Mouse (Mus musculus) forebrain, embryonic 14.5 days (tissue): Measurements from ENCODE around the gene Nanos3. TPM values are rescaled to one million over a fixed set of nuclear protein-coding genes. Genes with fewer than 3 reads are reported as not detected.
A peak's percentile ranks its signal among the peaks of the same experiment; 100 is the strongest.

Experiments
- ATAC-seq: fragments of 200-750 bp; cut with Nextera tagmentation; 2 replicates; pipeline ENCODE4 v1.8.0; 2017; ENCODE audit warnings: mild to moderate bottlenecking, moderate library complexity
- DNase-seq: peaks from one replicate; pipeline ENCODE4 v3.0.0-alpha.2; 2015; ENCODE audit warnings: low spot score
- H3K27ac ChIP-seq: fragments of 300-500 bp; sonication (generic); 2 replicates; pipeline ENCODE4 v1.5.1; 2014; ENCODE audit warnings: low read depth, mild to moderate bottlenecking, control low read depth, low read length, moderate library complexity
- H3K27me3 ChIP-seq: fragments of 300-500 bp; sonication (generic); replicated peaks from 2 replicates; pipeline ENCODE4 v1.6.1; 2014; ENCODE audit warnings: low read length, control low read depth, mixed read lengths; ENCODE audit not compliant: control insufficient read depth, insufficient read depth
- H3K36me3 ChIP-seq: fragments of 300-500 bp; sonication (generic); 2 replicates; pipeline ENCODE4 v1.6.1; 2014; ENCODE audit warnings: low read length, control low read depth; ENCODE audit not compliant: control insufficient read depth, insufficient read depth
- H3K4me1 ChIP-seq: fragments of 300-500 bp; sonication (generic); 2 replicates; pipeline ENCODE4 v1.6.1; 2014; ENCODE audit warnings: antibody characterized with exemption, low read length, control low read depth; ENCODE audit not compliant: control insufficient read depth, insufficient read depth
- H3K4me2 ChIP-seq: fragments of 300-500 bp; sonication (generic); 2 replicates; pipeline ENCODE4 v1.6.1; 2014; ENCODE audit warnings: mild to moderate bottlenecking, control low read depth, low read length
- H3K4me3 ChIP-seq: fragments of 300-500 bp; sonication (generic); 2 replicates; pipeline ENCODE4 v1.5.1; 2014; ENCODE audit warnings: low read depth, low read length, control low read depth
- H3K9ac ChIP-seq: fragments of 300-500 bp; sonication (generic); 2 replicates; pipeline ENCODE4 v1.6.1; 2014; ENCODE audit warnings: mild to moderate bottlenecking, low read length, control low read depth, moderate library complexity
- H3K9me3 ChIP-seq: fragments of 300-500 bp; sonication (generic); replicated peaks from 2 replicates; pipeline ENCODE4 v1.6.1; 2016; ENCODE audit warnings: low read length, control low read depth, mixed read lengths; ENCODE audit not compliant: control insufficient read depth
- WGBS: fragments of 180-500 bp; shearing (Covaris S2); extraction: QIAGEN DNeasy Blood & Tissue Kit; methylation state at CpG from one replicate; pipeline ENCODE4 v1.1.7; 2014; 5-methylcytosine and 5-hydroxymethylcytosine counted together
- polyA plus RNA-seq: library from polyadenylated mRNA; unstranded; fragments of >200 nt; fragmentation: Nextera tagmentation; extraction: Ambion mirVana; gene quantifications from 2 replicates; pipeline ENCODE4 v1.2.1, GENCODE M21; 2014

Gene Nanos3
- polyA plus RNA-seq, 1 experiment from 2014 or later: 8.3 TPM

DNA sequence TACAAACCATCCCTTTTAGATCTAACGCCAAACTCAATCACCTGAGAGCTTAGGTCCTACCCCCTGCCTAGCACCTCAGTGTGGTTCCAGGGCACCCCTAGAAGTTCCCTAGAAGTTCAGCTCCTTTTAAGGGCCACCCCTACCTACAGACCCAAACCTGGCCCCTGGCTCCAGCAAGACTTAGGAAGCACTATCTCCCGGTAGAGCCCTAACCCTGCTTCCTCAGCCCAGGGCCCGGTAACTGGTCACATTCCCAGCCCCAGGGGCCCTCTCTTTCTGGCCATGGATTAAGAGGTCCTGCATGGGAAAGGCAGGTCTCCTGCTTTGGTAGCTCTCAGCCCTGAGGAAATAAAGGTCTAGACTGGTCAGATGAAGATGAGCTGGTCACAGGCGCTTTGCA is 5.1 kb downstream of the Nanos3 start:
- Histone ChIP-seq H3K9me3 (no peaks in the 10 kb centered on the region), H3K4me2 (peak overlapping the region; percentile 75), H3K27ac (peak overlapping the region; percentile 89), H3K4me3 (peak overlapping the region; percentile 33), H3K36me3 (peaks cover 26% of the 10 kb centered on the region), H3K9ac (peak overlapping the region; percentile 79), H3K4me1 (peaks cover 34% of the 10 kb centered on the region), H3K27me3 (no peaks in the 10 kb centered on the region)
- peak; percentile 7; the same call in 1 of the 2 replicates for ATAC-seq
- no peak for DNase-seq
- WGBS: 5% methylated on average over 4 of the region's 4 CpGs

GRCm38 (mm10) chr8:84178592-84178991 is 6.4 kb downstream of the Nanos3 start:
- Histone ChIP-seq H3K27ac (no peak overlapping the region), H3K4me2 (no peak overlapping the region), H3K36me3 (peaks cover 33% of the 10 kb centered on the region), H3K9ac (peak overlapping the region; percentile 79; the same call in 1 of the 2 replicates), H3K9me3 (no peaks in the 10 kb centered on the region), H3K27me3 (no peaks in the 10 kb centered on the region), H3K4me3 (no peak overlapping the region), H3K4me1 (peaks cover 32% of the 10 kb centered on the region)
- ATAC-seq (no peak), DNase-seq (no peak)
- WGBS: 88% methylated on average over 8 of the region's 8 CpGs

DNA sequence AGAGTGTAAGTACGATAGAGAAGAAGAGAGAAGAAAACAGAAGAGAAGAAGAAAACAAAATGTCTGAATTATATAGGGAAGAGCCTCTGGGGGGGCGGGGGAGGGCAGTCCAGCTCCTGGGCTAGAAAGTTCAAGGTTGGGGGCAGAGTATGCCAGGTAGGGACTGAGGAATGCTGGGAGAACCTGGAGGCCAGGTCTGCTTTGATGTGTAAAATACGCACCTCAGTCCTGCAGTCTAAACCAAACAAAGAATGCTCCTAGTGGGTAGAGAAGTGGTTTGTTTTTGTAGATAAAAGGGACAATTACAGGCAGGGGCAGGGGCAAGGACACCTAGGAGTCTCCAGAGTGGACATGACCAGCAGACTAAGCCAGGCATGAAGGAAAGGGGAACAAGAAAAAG is 7.6 kb downstream of the Nanos3 start:
- DNase-seq (no peak), ATAC-seq (no peak)
- H3K27me3 ChIP-seq: no peaks in the 10 kb centered on the region
- H3K4me2 ChIP-seq: no peak overlapping the region
- peaks cover 26% of the 10 kb centered on the region for H3K4me1 ChIP-seq
- H3K4me3 ChIP-seq: no peak overlapping the region
- H3K9me3 ChIP-seq: no peaks in the 10 kb centered on the region
- WGBS: 89% methylated on average over 3 of the region's 3 CpGs
- H3K27ac ChIP-seq: no peak overlapping the region
- no peak overlapping the region for H3K9ac ChIP-seq
- peaks cover 45% of the 10 kb centered on the region for H3K36me3 ChIP-seq

DNA sequence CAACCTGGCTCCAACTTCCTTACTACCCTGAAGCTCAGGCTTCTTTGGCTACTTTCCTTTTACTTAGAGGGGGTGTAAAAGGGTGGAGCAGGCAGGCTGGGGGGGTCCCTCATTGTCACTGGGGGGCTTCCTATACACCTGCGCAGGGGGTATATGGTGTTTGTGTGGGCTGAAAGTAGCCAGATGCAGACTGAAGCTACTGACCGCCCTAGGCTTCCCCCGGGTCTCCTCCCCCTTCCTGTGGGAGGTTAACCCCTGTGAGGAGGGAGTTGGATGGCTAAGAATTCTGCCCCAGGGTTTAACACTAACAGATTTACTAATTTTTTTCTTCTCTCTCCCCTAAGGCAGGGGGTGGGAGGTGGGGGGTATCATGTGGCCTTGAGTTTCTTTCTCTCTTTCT is 8.5 kb downstream of the Nanos3 start:
- Histone ChIP-seq H3K4me1 (peaks cover 24% of the 10 kb centered on the region), H3K4me3 (no peak overlapping the region), H3K27ac (no peak overlapping the region), H3K9ac (no peak overlapping the region), H3K4me2 (no peak overlapping the region), H3K9me3 (no peaks in the 10 kb centered on the region), H3K36me3 (peaks cover 53% of the 10 kb centered on the region), H3K27me3 (no peaks in the 10 kb centered on the region)
- WGBS: 50% methylated on average over 3 of the region's 3 CpGs
- ATAC-seq: no peak
- no peak for DNase-seq

GRCm38 (mm10) chr8:84173861-84174260 is 11.2 kb downstream of the Nanos3 start:
- DNase-seq (no peak), ATAC-seq (no peak)
- no peak overlapping the region for H3K9ac ChIP-seq
- no peak overlapping the region for H3K4me2 ChIP-seq
- H3K9me3 ChIP-seq: no peaks in the 10 kb centered on the region
- H3K36me3 ChIP-seq: peaks cover 59% of the 10 kb centered on the region
- no peaks in the 10 kb centered on the region for H3K27me3 ChIP-seq
- H3K4me1 ChIP-seq: no peaks in the 10 kb centered on the region
- 81% methylated on average over 6 of the region's 6 CpGs for WGBS
- no peak overlapping the region for H3K27ac ChIP-seq
- no peak overlapping the region for H3K4me3 ChIP-seq

- Histone ChIP-seq H3K9ac (no peak overlapping the region), H3K36me3 (peaks cover 35% of the 10 kb centered on the region), H3K4me3 (no peak overlapping the region), H3K9me3 (no peaks in the 10 kb centered on the region), H3K27ac (no peak overlapping the region), H3K27me3 (no peaks in the 10 kb centered on the region), H3K4me1 (no peaks in the 10 kb centered on the region), H3K4me2 (no peak overlapping the region)
- DNase-seq (no peak), ATAC-seq (no peak)
- 85% methylated on average over 5 of the region's 5 CpGs for WGBS
Measured at GRCm38 (mm10) chr8:84170096-84170495, 14.9 kb downstream of the Nanos3 start.

GRCm38 (mm10) chr8:84167696-84168095 is 17.3 kb downstream of the Nanos3 start:
- ATAC-seq: no peak
- H3K4me3 ChIP-seq: no peak overlapping the region
- H3K27ac ChIP-seq: no peak overlapping the region
- no peak for DNase-seq
- no peak overlapping the region for H3K4me2 ChIP-seq
- no peaks in the 10 kb centered on the region for H3K27me3 ChIP-seq
- H3K9me3 ChIP-seq: no peaks in the 10 kb centered on the region
- peaks cover 22% of the 10 kb centered on the region for H3K36me3 ChIP-seq
- 79% methylated on average over 2 of the region's 2 CpGs for WGBS
- H3K9ac ChIP-seq: no peak overlapping the region
- H3K4me1 ChIP-seq: no peaks in the 10 kb centered on the region

DNA sequence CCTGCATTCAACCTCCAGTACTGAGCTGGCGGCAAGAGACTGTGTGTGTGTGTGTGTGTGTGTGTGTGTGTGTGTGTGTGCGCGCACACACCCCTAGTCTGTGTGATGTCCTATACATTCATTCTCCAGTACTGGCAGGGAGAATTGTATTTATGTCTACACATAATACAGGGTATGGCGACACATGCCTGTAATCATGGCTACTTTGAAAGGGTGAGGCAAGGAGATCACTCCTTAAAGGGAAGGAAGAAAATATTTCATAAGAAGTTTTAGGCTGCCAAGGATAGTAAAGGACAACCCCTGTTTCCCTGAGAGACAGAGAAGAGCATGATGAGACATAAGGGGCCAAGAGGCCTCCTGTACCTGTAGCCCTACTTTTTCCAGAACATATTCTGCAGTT is 27.4 kb downstream of the Nanos3 start:
- H3K36me3 ChIP-seq: 0 out of 2 replicates have a peak, but pooled peaks cover 4% of the 10 kb centered on the region
- H3K9me3 ChIP-seq: no peaks in the 10 kb centered on the region
- H3K4me3 ChIP-seq: no peak overlapping the region
- no peak overlapping the region for H3K9ac ChIP-seq
- 96% methylated on average over 4 of the region's 4 CpGs for WGBS
- no peak for ATAC-seq
- no peak for DNase-seq
- no peak overlapping the region for H3K4me2 ChIP-seq
- no peaks in the 10 kb centered on the region for H3K4me1 ChIP-seq
- no peak overlapping the region for H3K27ac ChIP-seq
- no peaks in the 10 kb centered on the region for H3K27me3 ChIP-seq

- Histone ChIP-seq H3K27ac (no peak overlapping the region), H3K9me3 (no peaks in the 10 kb centered on the region), H3K4me2 (no peak overlapping the region), H3K4me1 (peaks cover 11% of the 10 kb centered on the region), H3K27me3 (no peaks in the 10 kb centered on the region), H3K36me3 (peaks cover 4% of the 10 kb centered on the region; the same call in 1 of the 2 replicates), H3K4me3 (no peak overlapping the region), H3K9ac (no peak overlapping the region)
- DNase-seq (no peak), ATAC-seq (no peak)
- WGBS: 79% methylated on average over 3 of the region's 3 CpGs
Measured at GRCm38 (mm10) chr8:84149181-84149580, 35.8 kb downstream of the Nanos3 start.
